Mouse (Mus musculus) adrenal gland, adult 8-10 months (tissue): ENCODE measurements around the gene Tmem120a. TPM values are rescaled to one million over a fixed set of nuclear protein-coding genes. Genes with fewer than 3 reads are reported as not detected.

Experiments used
- DNase-seq: peaks from one replicate; pipeline ENCODE4 v3.0.0; 2022
- total RNA-seq, 4 experiments: library from RNA; stranded (reverse); gene quantifications; 2 replicates each; pipeline ENCODE4 v1.2.4; 2022

Gene Tmem120a
- total RNA-seq, 4 experiments from 2014 or later: 33.3 to 60.0 (median 44.2) TPM

- no peak for DNase-seq
Measured at GRCm38 (mm10) chr5:135731322-135731721, 12.9 kb downstream of the Tmem120a start.

DNA sequence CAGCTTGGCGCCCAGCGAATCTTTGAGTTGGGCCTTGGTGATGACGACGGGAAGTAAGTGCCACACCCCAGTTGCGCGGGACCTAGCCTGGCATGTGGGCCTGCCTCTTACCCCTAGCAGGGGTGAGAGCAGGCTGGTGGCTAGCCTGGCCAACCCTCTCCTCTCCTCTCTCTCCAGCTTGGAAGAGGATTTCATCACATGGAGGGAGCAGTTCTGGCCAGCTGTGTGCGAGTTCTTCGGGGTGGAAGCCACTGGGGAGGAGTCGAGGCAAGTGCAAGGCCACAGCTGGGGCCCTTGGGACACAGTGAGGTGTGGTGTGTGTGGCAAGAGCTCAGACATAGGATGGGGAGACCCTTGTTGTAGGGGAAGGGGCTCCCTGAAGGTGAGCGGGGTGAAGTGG, 13.3 kb downstream of the Tmem120a start:
- no peak for DNase-seq

GRCm38 (mm10) chr5:135730278-135730677, 14.0 kb downstream of the Tmem120a start:
- DNase-seq: no peak

DNA sequence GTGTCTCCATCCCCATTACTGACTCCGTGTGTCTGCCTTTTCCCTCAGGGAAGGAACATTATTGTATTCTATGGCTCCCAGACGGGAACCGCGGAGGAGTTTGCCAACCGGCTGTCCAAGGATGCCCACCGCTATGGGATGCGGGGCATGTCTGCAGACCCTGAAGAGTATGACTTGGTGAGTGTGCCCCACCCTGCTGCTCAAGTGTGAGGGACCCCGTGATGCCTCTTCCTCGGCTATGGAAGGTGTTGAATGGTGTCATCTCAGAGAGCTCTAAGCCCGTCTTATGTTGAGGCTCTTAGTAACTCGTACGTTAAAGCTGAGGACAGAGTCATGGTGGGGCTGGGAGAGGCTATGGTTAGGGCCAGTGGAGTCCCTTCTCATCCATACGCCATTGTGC, 14.9 kb downstream of the Tmem120a start:
- DNase-seq: no peak

DNA sequence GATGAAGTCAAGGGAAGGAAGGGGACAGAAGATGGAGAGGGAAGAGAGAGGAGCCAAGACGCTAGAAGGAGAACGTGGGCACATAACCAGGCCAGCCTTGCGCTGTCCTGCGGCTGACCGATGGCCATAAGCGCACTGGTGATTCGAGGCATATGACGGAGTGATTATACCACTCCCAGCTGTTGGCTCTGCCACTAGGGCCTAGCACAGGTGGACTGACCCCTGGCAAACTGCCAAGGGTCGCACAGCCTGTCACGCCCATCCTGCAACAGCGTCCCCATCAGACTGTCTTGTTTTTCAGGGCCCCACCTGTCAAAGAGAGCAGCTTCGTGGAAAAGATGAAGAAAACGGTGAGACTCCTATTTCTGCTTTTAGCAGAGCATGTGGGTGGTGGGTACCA, 15.9 kb downstream of the Tmem120a start:
- no peak for DNase-seq

GRCm38 (mm10) chr5:135727871-135728270, 16.4 kb downstream of the Tmem120a start:
- no peak for DNase-seq

DNA sequence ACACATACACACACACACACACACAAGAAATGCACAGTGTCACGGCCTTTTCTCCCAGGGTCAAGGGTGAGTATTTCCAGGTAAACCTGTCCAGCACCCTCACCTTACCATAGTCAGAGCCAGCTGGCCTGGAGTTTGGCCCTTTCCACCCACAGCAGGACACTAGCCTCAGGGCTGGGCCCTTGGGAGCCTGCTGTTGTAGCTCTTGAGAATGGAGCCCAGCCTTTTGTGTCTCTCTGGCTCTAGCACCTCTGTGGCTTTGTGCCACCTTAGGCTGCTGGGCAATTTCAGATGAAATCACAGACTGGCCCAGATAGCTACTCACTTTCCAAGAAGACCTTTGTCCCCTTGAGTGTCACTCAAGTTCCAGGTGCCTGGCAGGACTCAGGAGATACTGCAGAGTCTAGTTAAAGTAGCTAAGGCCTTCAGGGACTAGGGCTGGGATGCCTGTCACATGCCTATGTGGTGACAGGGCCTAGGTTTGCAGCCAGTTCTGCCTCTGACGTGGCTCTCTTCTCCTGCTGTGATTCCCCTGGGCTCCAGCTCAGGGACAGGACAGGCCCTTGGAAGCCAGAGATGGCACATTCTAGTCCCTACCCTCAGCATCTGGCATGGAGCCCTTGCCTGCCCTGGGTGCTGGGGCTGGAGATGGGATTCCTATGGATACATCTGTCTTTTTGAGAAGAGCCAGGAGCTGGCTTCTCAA, 17.5 kb downstream of the Tmem120a start:
- peak; percentile 79 for DNase-seq

- no peak for DNase-seq
Measured at GRCm38 (mm10) chr5:135725991-135726390, 18.3 kb downstream of the Tmem120a start.

GRCm38 (mm10) chr5:135725391-135725841, 18.8 kb downstream of the Tmem120a start:
- DNase-seq: no peak

DNA sequence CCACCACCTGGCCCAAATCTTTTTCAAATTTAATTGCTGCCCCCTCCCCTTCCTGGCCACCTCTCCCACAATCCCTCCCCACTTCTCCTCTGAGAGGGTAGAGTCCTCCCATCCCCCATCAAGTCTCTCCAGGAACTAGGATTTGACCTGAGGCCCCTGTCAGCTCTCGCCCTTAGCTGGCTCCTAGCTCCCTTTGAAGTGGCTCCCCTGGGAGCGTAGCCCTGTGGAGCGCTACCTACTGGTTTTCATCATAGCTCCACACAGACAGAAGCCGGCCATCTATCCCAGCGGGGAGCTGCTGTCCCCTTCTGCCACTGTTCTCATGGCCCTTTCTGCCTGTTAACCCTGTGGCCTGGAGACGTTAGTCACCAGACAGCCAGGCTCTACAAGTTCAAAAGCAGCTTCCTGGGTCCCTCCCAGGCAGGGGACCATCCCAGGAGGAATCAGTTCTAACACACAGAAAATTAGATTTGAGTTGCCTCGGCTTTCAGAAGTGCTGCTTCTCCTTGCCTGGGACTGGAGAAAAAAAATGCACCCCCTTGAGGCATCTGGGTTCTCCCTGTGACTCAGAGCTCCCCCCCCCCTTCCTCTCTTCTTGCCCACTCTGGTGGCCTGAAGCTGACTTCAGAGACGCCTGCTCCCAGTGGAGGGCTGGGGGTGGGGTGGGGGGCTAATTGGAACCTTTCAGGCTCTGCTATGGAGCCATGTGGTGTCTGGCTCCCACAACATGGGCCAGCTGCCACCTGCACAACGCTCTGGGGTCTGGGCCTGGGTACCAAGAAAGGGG, 19.5 kb downstream of the Tmem120a start:
- no peak for DNase-seq

DNA sequence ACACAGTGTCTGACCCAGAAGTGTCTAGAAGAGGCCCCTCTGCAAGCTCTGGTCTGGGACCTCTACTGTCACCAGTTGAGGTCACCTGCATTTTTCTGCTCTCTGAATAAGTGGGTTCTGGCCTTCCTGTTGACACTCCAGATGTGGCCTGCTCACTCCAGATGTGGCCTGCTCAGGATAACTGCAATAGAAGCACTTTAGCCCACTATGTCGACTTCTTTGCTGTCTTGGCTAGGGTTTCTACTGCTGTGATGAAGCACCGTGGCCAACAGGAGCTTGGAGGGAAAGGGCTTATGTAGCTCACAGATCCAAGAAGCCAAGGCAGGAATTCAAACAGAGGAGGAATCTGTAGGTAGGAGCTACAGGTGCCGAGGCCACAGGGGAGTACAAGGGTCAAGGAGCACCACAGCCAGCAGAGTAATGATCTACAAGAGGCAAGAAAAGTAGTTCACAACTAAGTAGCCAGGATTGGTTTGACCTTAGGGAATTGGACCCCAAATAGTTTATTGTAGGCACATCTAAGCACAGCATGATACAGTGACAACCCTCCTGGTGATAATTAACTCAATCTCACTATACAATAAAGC, 21.0 kb downstream of the Tmem120a start:
- no peak for DNase-seq

DNA sequence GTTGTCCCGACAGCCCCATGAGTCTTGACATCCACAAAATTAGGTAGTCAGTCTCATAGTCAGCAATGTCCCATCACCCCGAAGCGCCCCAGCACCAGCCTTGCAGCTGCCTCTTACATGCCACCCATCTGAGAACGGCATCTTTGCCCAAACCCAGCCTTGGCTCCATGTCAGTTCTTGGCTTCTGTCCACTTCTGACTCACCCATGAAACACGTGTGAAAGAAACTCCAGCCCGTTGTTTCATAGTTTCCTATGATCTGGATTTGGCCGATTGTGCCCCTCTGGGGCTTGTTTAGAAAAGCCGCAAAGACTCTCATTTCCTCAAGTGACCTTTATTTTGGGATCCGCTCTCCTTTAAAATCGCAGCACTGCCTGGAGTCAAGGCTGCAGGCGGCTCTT, 22.1 kb downstream of the Tmem120a start:
- DNase-seq: peak; percentile 89

GRCm38 (mm10) chr5:135721076-135721475, 23.2 kb downstream of the Tmem120a start:
- no peak for DNase-seq

DNA sequence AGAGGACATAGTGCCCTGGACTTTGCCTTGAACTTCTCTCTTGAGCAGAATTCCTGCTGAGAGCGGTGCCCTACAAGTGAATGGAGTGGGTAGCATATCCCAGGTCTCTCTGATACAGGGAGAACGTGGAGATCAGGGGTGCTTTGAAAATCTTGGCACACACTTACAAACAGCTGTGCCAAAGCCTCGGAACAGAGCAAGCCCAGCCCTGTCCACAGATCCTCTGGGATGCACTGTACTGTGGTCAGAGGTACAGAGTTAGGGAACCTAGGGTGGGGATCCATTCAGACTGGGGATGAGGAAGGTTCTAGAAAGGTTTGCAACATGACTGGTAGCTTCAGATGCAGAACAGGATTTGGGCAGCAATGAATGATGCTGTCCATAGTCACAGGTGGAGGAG, 24.1 kb downstream of the Tmem120a start:
- no peak for DNase-seq

GRCm38 (mm10) chr5:135719586-135720120, 24.6 kb downstream of the Tmem120a start:
- DNase-seq: no peak

GRCm38 (mm10) chr5:135715624-135716023, 28.6 kb downstream of the Tmem120a start:
- DNase-seq: no peak

DNA sequence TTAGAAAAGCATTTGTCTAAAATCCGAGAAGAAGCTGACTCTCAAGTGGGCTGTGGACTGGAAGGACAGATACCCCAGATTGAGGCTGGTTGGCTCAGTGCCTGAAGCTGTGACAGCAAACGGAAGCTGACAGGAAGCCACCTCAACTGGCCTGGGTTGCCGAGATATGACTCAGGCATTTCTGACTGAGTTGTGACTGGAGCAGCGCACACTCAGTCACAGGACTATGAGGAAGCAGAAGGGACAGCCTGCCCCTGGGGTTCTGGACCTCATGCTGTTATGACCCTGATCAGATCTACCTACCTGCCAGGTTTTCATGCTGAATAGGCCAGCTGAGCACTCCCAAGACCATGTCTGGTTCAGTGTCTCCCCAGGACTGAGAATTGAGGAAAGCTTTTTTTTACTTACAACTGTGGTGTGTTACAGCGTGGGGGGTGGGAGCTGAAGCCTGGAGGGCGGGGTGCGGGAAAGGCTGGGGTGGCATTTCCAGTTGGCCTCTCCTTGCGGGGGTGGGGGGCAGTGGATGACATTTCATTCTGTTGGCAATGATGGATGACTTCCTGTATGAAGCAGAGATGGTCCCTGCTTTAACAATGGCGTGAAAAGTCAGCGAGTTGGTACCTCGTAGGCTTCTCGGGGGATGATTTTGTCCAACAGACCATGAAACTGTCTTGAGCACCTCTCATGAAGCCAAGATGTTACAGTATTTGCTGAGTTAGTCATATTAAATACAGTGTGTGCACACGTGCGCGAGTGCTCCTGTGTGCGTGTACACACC, 30.6 kb downstream of the Tmem120a start:
- DNase-seq: peak; percentile 85

GRCm38 (mm10) chr5:135712803-135713202, 31.4 kb downstream of the Tmem120a start:
- no peak for DNase-seq

DNA sequence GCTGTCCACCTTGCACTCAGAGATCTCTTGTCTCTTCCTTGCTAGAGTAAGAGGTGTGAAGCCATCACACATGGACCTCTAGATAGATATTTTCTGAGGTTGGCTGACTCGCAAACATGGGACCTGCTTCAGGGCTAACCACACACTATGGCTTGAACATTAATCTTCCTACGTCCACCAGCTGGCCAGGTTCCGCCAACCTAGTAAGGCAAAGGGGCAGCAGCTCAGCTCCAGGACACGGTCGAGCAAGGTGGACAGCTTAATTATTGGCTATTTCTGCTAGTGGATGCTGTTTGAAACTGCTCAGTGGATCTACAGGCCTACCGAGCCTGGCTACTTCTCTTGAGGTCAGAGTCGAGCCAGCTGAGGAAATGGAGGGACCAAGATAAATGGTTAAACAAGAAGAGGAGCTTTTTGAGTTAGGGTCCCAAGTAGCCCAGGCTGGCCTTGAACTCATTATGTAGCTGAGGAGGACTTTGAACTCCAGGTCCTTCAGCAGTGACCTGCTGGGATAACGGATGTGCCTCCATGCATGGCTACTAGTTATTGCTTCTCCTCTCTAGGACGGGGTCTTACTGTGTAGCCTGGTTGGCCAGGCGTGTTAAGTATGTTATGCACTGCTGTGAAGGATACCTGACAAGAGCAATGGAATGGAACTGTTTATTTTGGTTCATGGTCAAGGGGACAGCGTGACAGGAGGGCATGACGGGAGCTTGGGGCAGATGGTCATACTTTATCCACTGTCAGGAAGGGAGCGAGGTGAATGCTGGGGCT, 32.5 kb downstream of the Tmem120a start:
- no peak for DNase-seq

DNA sequence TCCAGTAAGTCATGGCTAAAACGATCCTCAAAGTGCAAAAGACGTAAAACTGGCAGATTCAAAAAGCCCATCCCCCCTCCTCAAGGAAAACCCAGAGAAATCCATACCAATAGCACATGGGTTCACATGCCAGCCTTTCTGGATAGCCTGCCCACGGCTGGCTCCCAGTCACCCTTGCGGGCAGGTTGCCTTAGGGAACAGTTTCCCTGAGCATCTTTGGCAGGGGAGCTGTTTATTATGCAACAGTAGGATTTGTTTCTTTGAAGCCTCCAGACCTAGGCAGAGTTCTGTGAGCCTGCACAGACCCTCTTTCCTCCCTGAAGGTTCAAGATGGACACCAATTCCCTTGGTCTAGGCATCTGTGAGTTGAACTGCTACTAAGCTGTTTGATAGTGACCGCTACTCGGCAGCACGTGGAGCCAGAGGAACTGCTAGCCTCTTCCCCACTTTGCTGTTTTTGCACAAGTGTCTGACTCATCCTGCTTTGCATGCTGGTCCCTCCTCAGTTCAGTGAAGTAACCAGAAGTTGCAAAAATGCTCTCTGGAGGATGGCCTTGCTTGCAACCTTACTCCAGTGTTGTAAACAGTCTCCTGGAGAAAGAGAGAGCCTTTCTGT, 33.5 kb downstream of the Tmem120a start:
- peak; percentile 77 for DNase-seq

GRCm38 (mm10) chr5:135709716-135710115, 34.5 kb downstream of the Tmem120a start:
- DNase-seq: no peak
